ENCODE assay signal across 9 mouse cellular contexts in genomic region chr10:17795227-17795626, GRCm38 (mm10). TPM values are rescaled to one million over a fixed set of nuclear protein-coding genes. Genes with fewer than 3 reads are reported as not detected.
DNase-seq lines count a peak whose midpoint lies in the region; ATAC-seq and TF ChIP-seq lines count a peak whose summit lies in the region.
"Had no signal": no experiment of that assay in that cellular context is flagged by ENCODE, and none has a peak within 500 bp of the region (broad histone marks: within the 10 kb centered on the region; RNA-seq: fewer than 3 reads in every experiment).

No protein-coding gene starts in this region.

- peaks cover 20% of the 10 kb centered on the region for H3K4me1 ChIP-seq in kidney, embryonic 16.5 days (ENCODE audit: insufficient read depth, low read length)
- H3K4me1 ChIP-seq in CH12.LX (ENCODE audit: control insufficient read depth in 1 of 2, insufficient read depth in 2 of 2), result peaks cover 16 to 52% of the 10 kb centered on the region in 2 experiments
- peaks cover 33% of the 10 kb centered on the region for H3K4me1 ChIP-seq in bone marrow macrophage, adult 2 months (ENCODE audit: control insufficient read depth, insufficient read depth, low read length)
- H3K4me1 ChIP-seq in hindbrain, embryonic 12.5 days, result peaks cover 22% of the 10 kb centered on the region

- no peaks in the 10 kb centered on the region for H3K27me3 ChIP-seq in kidney, embryonic 16.5 days (ENCODE audit: insufficient read depth, low read length)
- no peaks in the 10 kb centered on the region for H3K27me3 ChIP-seq in CH12.LX (replicated peaks)
- no peaks in the 10 kb centered on the region for H3K27me3 ChIP-seq in hindbrain, embryonic 12.5 days

- no peak for TF ChIP-seq EP300 in CH12.LX (IDR thresholded peaks at IDR 0.05; ENCODE audit: low read length)

- no peaks in the 10 kb centered on the region for H3K36me3 ChIP-seq in kidney, embryonic 16.5 days (ENCODE audit: insufficient read depth, low read length)
- H3K36me3 ChIP-seq in CH12.LX (replicated peaks in 1 of 2; ENCODE audit: control insufficient read depth in 1 of 2, insufficient read depth in 1 of 2, low read length in 1 of 2), result peaks cover 0 to 8% of the 10 kb centered on the region in 2 experiments
- no peaks in the 10 kb centered on the region for H3K36me3 ChIP-seq in hindbrain, embryonic 12.5 days

- no peak overlapping the region for H3K4me2 ChIP-seq in kidney, embryonic 16.5 days (replicated peaks; ENCODE audit: low read depth, low read length)
- H3K4me2 ChIP-seq in CH12.LX (ENCODE audit: insufficient read depth, low read depth, poor library complexity, severe bottlenecking), result peak overlapping the region; percentile 85
- no peak overlapping the region for H3K4me2 ChIP-seq in hindbrain, embryonic 12.5 days (replicated peaks)

- H3K9me3 ChIP-seq in kidney, embryonic 16.5 days (ENCODE audit: low read length), result no peaks in the 10 kb centered on the region
- no peaks in the 10 kb centered on the region for H3K9me3 ChIP-seq in CH12.LX (replicated peaks; ENCODE audit: low read length)
- no peaks in the 10 kb centered on the region for H3K9me3 ChIP-seq in hindbrain, embryonic 12.5 days (replicated peaks)

- in situ Hi-C loops in CH12.LX (cut with MboI; ENCODE audit: low pct_ligation_motif_present, low pct_unique_long_range_greater_than_20kb, low sequenced_read_pairs), result no loop called here

- H3K79me2 ChIP-seq in CH12.LX (replicated peaks; ENCODE audit: control insufficient read depth, extremely low read depth, insufficient read depth, poor library complexity, severe bottlenecking), result no peaks in the 10 kb centered on the region

- no peak for DNase-seq in kidney, adult 9 months
- no peak for DNase-seq in CH12.LX (ENCODE audit: extremely low read depth)
- no peak for DNase-seq in thymus, postnatal 4 days
- DNase-seq in frontal cortex, postnatal 36 days (ENCODE audit: low spot score in 2 of 2), result no peak
- DNase-seq: kidney, postnatal 10 days; spleen, adult 18-20 months had no signal

- dilution Hi-C loops in CH12.LX (cut with MboI; ENCODE audit: extremely low pct_ligation_motif_present, extremely low pct_unique_long_range_greater_than_20kb, low sequenced_read_pairs), result no loop called here

- TF ChIP-seq POLR2A in CH12.LX (IDR thresholded peaks at IDR 0.05; ENCODE audit: low read depth, low read length), result no peak
- TF ChIP-seq POLR2A in bone marrow macrophage, adult 2 months (IDR thresholded peaks at IDR 0.05; ENCODE audit: borderline replicate concordance, low read depth, low read length), result no peak

- no peak for TF ChIP-seq CTCF in CH12.LX (conservative IDR thresholded peaks at IDR 0.05 in 1 of 2, IDR thresholded peaks at IDR 0.05 in 1 of 2; ENCODE audit: low read depth in 2 of 2, low read length in 2 of 2)
- TF ChIP-seq CTCF in bone marrow macrophage, adult 2 months (IDR thresholded peaks at IDR 0.05; ENCODE audit: low read depth, low read length), result no peak

- no peak for TF ChIP-seq RAD21 in CH12.LX (IDR thresholded peaks at IDR 0.05; ENCODE audit: low read depth, low read length)

- H3K27ac ChIP-seq in kidney, embryonic 16.5 days (ENCODE audit: low read length), result peak overlapping the region; percentile 60; the same call in 1 of the 2 replicates
- peak overlapping the region; percentile 89 for H3K27ac ChIP-seq in CH12.LX (ENCODE audit: insufficient read depth, low read depth)
- H3K27ac ChIP-seq in bone marrow macrophage, adult 2 months (ENCODE audit: insufficient read depth, low read depth, low read length), result 0 out of 2 replicates have a peak overlapping the region, but pooled peaks have one; percentile 60
- H3K27ac ChIP-seq in hindbrain, embryonic 12.5 days, result peak overlapping the region; percentile 37

- no peak overlapping the region for H3K9ac ChIP-seq in kidney, embryonic 16.5 days (replicated peaks; ENCODE audit: low read length)
- H3K9ac ChIP-seq in CH12.LX (ENCODE audit: insufficient read depth, low read depth), result peak overlapping the region; percentile 78
- H3K9ac ChIP-seq in hindbrain, embryonic 12.5 days, result no peak overlapping the region

- no peak for ATAC-seq in kidney, embryonic 16.5 days (ENCODE audit: low FRiP score, low TSS enrichment)
- ATAC-seq in hindbrain, embryonic 12.5 days (ENCODE audit: low FRiP score), result no peak

- H3K4me3 ChIP-seq in kidney, embryonic 16.5 days (ENCODE audit: low read length), result no peak overlapping the region
- H3K4me3 ChIP-seq in CH12.LX (replicated peaks in 1 of 3; ENCODE audit: low read depth in 2 of 3, low read length in 2 of 3, poor library complexity in 1 of 3), result peak overlapping the region in 2 of 3 experiments; percentile 31 to 50
- H3K4me3 ChIP-seq in bone marrow macrophage, adult 2 months (ENCODE audit: insufficient read depth, low read length), result no peak overlapping the region
- H3K4me3 ChIP-seq in hindbrain, embryonic 12.5 days, result no peak overlapping the region

- WGBS in kidney, embryonic 16.5 days, result 85% methylated on average over 4 of the region's 4 CpGs
- 84% methylated on average over 4 of the region's 4 CpGs for WGBS in hindbrain, embryonic 12.5 days

TF ChIP-seq in CH12.LX, 34 proteins besides CTCF, POLR2A, EP300 and RAD21:
- TF ChIP-seq SIN3A (IDR thresholded peaks at IDR 0.05; ENCODE audit: low read length) (no peak), USF2 (conservative IDR thresholded peaks at IDR 0.05; ENCODE audit: low read depth, low read length) (no peak), BHLHE40 (IDR thresholded peaks at IDR 0.05; ENCODE audit: low read depth, low read length) (no peak)

RNA-seq across cellular contexts. Expression of gene Txlnb, which starts 0.8 kb away (rescaled TPM):
- 0.91 and 1.1 TPM in 2 replicates for polyA plus RNA-seq in kidney, embryonic 16.5 days (2015; fragmentation: Nextera tagmentation; extraction: Ambion mirVana)
- total RNA-seq in CH12.LX (2012; rRNA removed) (2.6 and 4.9 TPM in 2 replicates), CH12.LX (2014; rRNA removed) (2.0 and 3.1 TPM in 2 replicates)
- polyA plus RNA-seq in CH12.LX (2012; ENCODE audit: insufficient read length, low read depth), result 5.1 and 5.2 TPM in 2 replicates
- 0.72 and 0.82 TPM in 2 replicates for polyA plus RNA-seq in bone marrow macrophage, adult 2 months (2012; ENCODE audit: insufficient read depth, insufficient read length, missing spikeins)
- polyA plus RNA-seq in hindbrain, embryonic 12.5 days (2016; fragmentation: Nextera tagmentation; extraction: Ambion mirVana), result 4.0 and 5.0 TPM in 2 replicates

Comparison
In these comparisons a context has a peak if more than half of its experiments do, and no peak if none do; other contexts are left out.
1. H3K27ac ChIP-seq: peak in every context shown above with its lines; median percentile 89 in CH12.LX; 60 in kidney, embryonic 16.5 days; 60 in bone marrow macrophage, adult 2 months; 37 in hindbrain, embryonic 12.5 days.
2. H3K4me3 ChIP-seq: peak in CH12.LX (2 of 3); none in kidney, embryonic 16.5 days (single experiment), bone marrow macrophage, adult 2 months (single experiment) and hindbrain, embryonic 12.5 days (single experiment).